Mouse (Mus musculus) small intestine, adult 2 months (tissue): Measurements from ENCODE around the gene Snhg11. TPM values are rescaled to one million over a fixed set of nuclear protein-coding genes. Genes with fewer than 3 reads are reported as not detected.
A peak's percentile ranks its signal among the peaks of the same experiment; 100 is the strongest.
"Not testable (repeated sequence)": the region's sequence is repeated elsewhere in the genome, so short reads cannot be mapped to it uniquely, and the experiment has no call there.

Source experiments
- H3K27ac ChIP-seq: fragments of 200-500 bp; 2 replicates; pipeline ENCODE4 v1.5.1; 2012; ENCODE audit warnings: low read depth, low read length, control low read depth, inconsistent platforms; ENCODE audit not compliant: insufficient read depth
- H3K27me3 ChIP-seq: fragments of 200-500 bp; 2 replicates; pipeline ENCODE4 v1.6.1; 2012; ENCODE audit warnings: mild to moderate bottlenecking, moderate library complexity, low read length, inconsistent platforms; ENCODE audit not compliant: control insufficient read depth, insufficient read depth
- H3K36me3 ChIP-seq: fragments of 200-500 bp; 2 replicates; pipeline ENCODE4 v1.6.1; 2012; ENCODE audit warnings: mild to moderate bottlenecking, low read length, control low read depth, inconsistent platforms; ENCODE audit not compliant: control insufficient read depth, insufficient read depth
- H3K4me1 ChIP-seq: fragments of 200-500 bp; 2 replicates; pipeline ENCODE4 v1.6.1; 2012; ENCODE audit warnings: low read length, inconsistent platforms, mixed read lengths; ENCODE audit not compliant: control insufficient read depth, insufficient read depth, insufficient read length
- H3K4me3 ChIP-seq: fragments of 200-500 bp; 2 replicates; pipeline ENCODE4 v1.5.1; 2012; ENCODE audit warnings: low read depth, mild to moderate bottlenecking, control low read depth, inconsistent platforms, low read length, moderate library complexity
- CTCF ChIP-seq: fragments of 200-500 bp; IDR thresholded peaks from 2 replicates; pipeline ENCODE4 v1.5.1; 2012; ENCODE audit warnings: low read depth, mild to moderate bottlenecking, control low read depth, inconsistent platforms, low read length, moderate library complexity, mixed read lengths; ENCODE audit not compliant: insufficient replicate concordance, insufficient read length; ENCODE audit errors: extremely low read depth
- POLR2A ChIP-seq: fragments of 200-500 bp; IDR thresholded peaks from 2 replicates; pipeline ENCODE4 v1.6.1; 2012; ENCODE audit warnings: low read depth, mild to moderate bottlenecking, control low read depth, inconsistent platforms, low read length, moderate library complexity
- WGBS: fragments of 180-500 bp; shearing (Covaris S2); methylation state at CpG from one replicate; pipeline ENCODE4 v1.1.7; 2018; 5-methylcytosine and 5-hydroxymethylcytosine counted together
- polyA plus RNA-seq: library from polyadenylated mRNA; depleted of rRNA; stranded (reverse); fragments of >200 nt; gene quantifications from 2 replicates; pipeline ENCODE4 v1.2.3, GENCODE M21; 2012

Gene Snhg11
- polyA plus RNA-seq, 1 experiment = 1.4 TPM

GRCm38 (mm10) chr2:158386072-158386471 lies 10.6 kb downstream of the Snhg11 start:
- Histone ChIP-seq H3K4me3 (no peak overlapping the region), H3K36me3 (no peaks in the 10 kb centered on the region), H3K27ac (no peak overlapping the region), H3K27me3 (no peaks in the 10 kb centered on the region), H3K4me1 (no peaks in the 10 kb centered on the region)
- TF ChIP-seq POLR2A = no peak
- no peak for TF ChIP-seq CTCF
- 24% methylated on average over 8 of the region's 8 CpGs for WGBS

- H3K27me3 ChIP-seq = no peaks in the 10 kb centered on the region
- no peaks in the 10 kb centered on the region for H3K4me1 ChIP-seq
- no peak overlapping the region for H3K4me3 ChIP-seq
- TF ChIP-seq POLR2A (no peak), CTCF (no peak)
- H3K36me3 ChIP-seq = no peaks in the 10 kb centered on the region
- 86% methylated on average over 7 of the region's 7 CpGs for WGBS
- no peak overlapping the region for H3K27ac ChIP-seq
Measured at GRCm38 (mm10) chr2:158389421-158389820, 14.0 kb downstream of the Snhg11 start.

- WGBS = 78% methylated on average over 6 of the region's 6 CpGs
- H3K27ac ChIP-seq = no peak overlapping the region
- H3K27me3 ChIP-seq = no peaks in the 10 kb centered on the region
- H3K4me1 ChIP-seq = peaks cover 2% of the 10 kb centered on the region; the same call in 1 of the 2 replicates
- no peak overlapping the region for H3K4me3 ChIP-seq
- TF ChIP-seq POLR2A = no peak
- TF ChIP-seq CTCF = no peak
- H3K36me3 ChIP-seq = no peaks in the 10 kb centered on the region
Measured at GRCm38 (mm10) chr2:158396369-158396768, 20.9 kb downstream of the Snhg11 start.

- not testable (repeated sequence) for H3K36me3 ChIP-seq, H3K27ac ChIP-seq, H3K4me1 ChIP-seq, H3K27me3 ChIP-seq
- peak; percentile 28; the same call in 1 of the 2 replicates for TF ChIP-seq POLR2A
- peak overlapping the region; percentile 41; the same call in 1 of the 2 replicates for H3K4me3 ChIP-seq
- 29% methylated on average over 13 of the region's 13 CpGs for WGBS
Measured at GRCm38 (mm10) chr2:158397140-158397539, 21.7 kb downstream of the Snhg11 start.

GRCm38 (mm10) chr2:158402915-158403314 lies 27.5 kb downstream of the Snhg11 start:
- no peak for TF ChIP-seq CTCF
- no peak for TF ChIP-seq POLR2A
- 85% methylated on average over 7 of the region's 7 CpGs for WGBS
- Histone ChIP-seq H3K27ac (no peak overlapping the region), H3K27me3 (no peaks in the 10 kb centered on the region), H3K4me3 (no peak overlapping the region), H3K4me1 (peaks cover under 1% of the 10 kb centered on the region; the same call in 1 of the 2 replicates), H3K36me3 (no peaks in the 10 kb centered on the region)

GRCm38 (mm10) chr2:158408997-158409594 lies 33.7 kb downstream of the Snhg11 start:
- H3K27ac ChIP-seq = 0 out of 2 replicates have a peak overlapping the region, but pooled peaks have one; percentile 18
- 13% methylated on average over 14 of the region's 14 CpGs for WGBS
- H3K4me1 ChIP-seq = peaks cover 8% of the 10 kb centered on the region
- H3K36me3 ChIP-seq = no peaks in the 10 kb centered on the region
- TF ChIP-seq POLR2A (no peak), CTCF (no peak)
- H3K4me3 ChIP-seq = peak overlapping the region; percentile 97
- H3K27me3 ChIP-seq = no peaks in the 10 kb centered on the region

GRCm38 (mm10) chr2:158409595-158410021 lies 34.2 kb downstream of the Snhg11 start, which contains the start of gene Ralgapb:
Gene Ralgapb (plus strand): TSS chr2:158409848.
- WGBS = under 1% methylated on average over 46 of the region's 46 CpGs
- TF ChIP-seq POLR2A (peak; percentile 67; the same call in 1 of the 2 replicates), CTCF (peak; percentile 67)
- peak within 1 kb of the TSS; percentile 61 for H3K27ac ChIP-seq
- no peaks in the 10 kb centered on the region for H3K36me3 ChIP-seq
- no peaks in the 10 kb centered on the region for H3K27me3 ChIP-seq
- peaks cover 8% of the 10 kb centered on the region for H3K4me1 ChIP-seq
- H3K4me3 ChIP-seq = peak within 1 kb of the TSS; percentile 97
